Mouse (Mus musculus) E14TG2a.4 (cell line): ENCODE measurements at regions not wholly inside any gene's neighbourhood (a gene's known extent, or its start where the extent isn't known, plus 50 kb on each side); places are given as distances from the start of the nearest gene placed in this dataset.
"Not testable (repeated sequence)": the region's sequence is repeated elsewhere in the genome, so short reads cannot be mapped to it uniquely, and the experiment has no call there.

Source experiments
- H3K27me3 ChIP-seq: 2 replicates; pipeline ENCODE4 v1.6.1; 2014; ENCODE audit warnings: low read length, control low read depth; ENCODE audit not compliant: insufficient read depth
- H3K36me3 ChIP-seq: 2 replicates; pipeline ENCODE4 v1.6.1; 2014; ENCODE audit warnings: low read length, control low read depth; ENCODE audit not compliant: insufficient read depth
- H3K4me1 ChIP-seq: replicated peaks from 2 replicates; pipeline ENCODE4 v1.6.1; 2014; ENCODE audit warnings: low read depth, low read length, control low read depth
- H3K4me3 ChIP-seq: replicated peaks from 2 replicates; pipeline ENCODE4 v1.5.1; 2014; ENCODE audit warnings: mild to moderate bottlenecking, low read length
- H3K9me3 ChIP-seq: 2 replicates; pipeline ENCODE4 v1.6.1; 2014; ENCODE audit warnings: low read length, control low read depth
- CTCF ChIP-seq: conservative IDR thresholded peaks from 2 replicates; pipeline ENCODE4 v1.5.1; 2014; ENCODE audit warnings: low read length
- NANOG ChIP-seq: IDR thresholded peaks from 2 replicates; pipeline ENCODE4 v1.6.1; 2014; ENCODE audit warnings: borderline replicate concordance, low read length, mixed read lengths
- POU5F1 ChIP-seq: IDR thresholded peaks from 2 replicates; pipeline ENCODE4 v1.6.1; 2014; ENCODE audit warnings: low read length, borderline replicate concordance

GRCm38 (mm10) chr4:101366905-101367679 is 52.0 kb upstream of the Ak4 start:
- no peaks in the 10 kb centered on the region for H3K27me3 ChIP-seq
- no peak overlapping the region for H3K4me3 ChIP-seq
- H3K36me3 ChIP-seq = no peaks in the 10 kb centered on the region
- H3K9me3 ChIP-seq = no peaks in the 10 kb centered on the region
- TF ChIP-seq CTCF (peak; percentile 67), POU5F1 (no peak), NANOG (no peak)
- peaks cover 21% of the 10 kb centered on the region for H3K4me1 ChIP-seq

GRCm38 (mm10) chr4:101365299-101365698 is 53.8 kb upstream of the Ak4 start:
- TF ChIP-seq NANOG (no peak), CTCF (0 out of 2 replicates have a peak, but pooled peaks have one; percentile 1)
- no peaks in the 10 kb centered on the region for H3K27me3 ChIP-seq
- no peaks in the 10 kb centered on the region for H3K36me3 ChIP-seq
- no peak overlapping the region for H3K4me3 ChIP-seq
- no peaks in the 10 kb centered on the region for H3K9me3 ChIP-seq
- peaks cover 21% of the 10 kb centered on the region for H3K4me1 ChIP-seq

GRCm38 (mm10) chr4:101364716-101365115 is 54.4 kb upstream of the Ak4 start:
- H3K36me3 ChIP-seq = no peaks in the 10 kb centered on the region
- H3K4me1 ChIP-seq = peaks cover 21% of the 10 kb centered on the region
- H3K4me3 ChIP-seq = no peak overlapping the region
- no peaks in the 10 kb centered on the region for H3K9me3 ChIP-seq
- TF ChIP-seq CTCF = no peak
- no peaks in the 10 kb centered on the region for H3K27me3 ChIP-seq

GRCm38 (mm10) chr4:101363231-101363630 is 55.8 kb upstream of the Ak4 start:
- not testable (repeated sequence) for H3K27me3 ChIP-seq, H3K4me3 ChIP-seq, H3K36me3 ChIP-seq, H3K9me3 ChIP-seq
- peaks cover 28% of the 10 kb centered on the region for H3K4me1 ChIP-seq

- H3K9me3 ChIP-seq = no peaks in the 10 kb centered on the region
- no peak overlapping the region for H3K4me3 ChIP-seq
- peaks cover 36% of the 10 kb centered on the region for H3K4me1 ChIP-seq
- TF ChIP-seq CTCF = peak; percentile 24
- TF ChIP-seq NANOG = no peak
- H3K27me3 ChIP-seq = no peaks in the 10 kb centered on the region
- H3K36me3 ChIP-seq = no peaks in the 10 kb centered on the region
Observed at GRCm38 (mm10) chr4:101361779-101362178, 57.3 kb upstream of the Ak4 start.

GRCm38 (mm10) chr4:101360296-101360695 is 58.8 kb upstream of the Ak4 start:
- no peaks in the 10 kb centered on the region for H3K27me3 ChIP-seq
- H3K4me1 ChIP-seq = peaks cover 31% of the 10 kb centered on the region
- no peaks in the 10 kb centered on the region for H3K9me3 ChIP-seq
- no peak for TF ChIP-seq NANOG
- TF ChIP-seq CTCF = no peak
- TF ChIP-seq POU5F1 = no peak
- no peaks in the 10 kb centered on the region for H3K36me3 ChIP-seq
- no peak overlapping the region for H3K4me3 ChIP-seq

GRCm38 (mm10) chr4:101359119-101359518 is 60.0 kb upstream of the Ak4 start:
- Histone ChIP-seq H3K9me3 (no peaks in the 10 kb centered on the region), H3K4me3 (no peak overlapping the region), H3K36me3 (no peaks in the 10 kb centered on the region), H3K4me1 (peaks cover 42% of the 10 kb centered on the region), H3K27me3 (no peaks in the 10 kb centered on the region)
- no peak for TF ChIP-seq NANOG
- no peak for TF ChIP-seq CTCF
- TF ChIP-seq POU5F1 = no peak

GRCm38 (mm10) chr4:101358525-101358924 is 60.6 kb upstream of the Ak4 start:
- TF ChIP-seq CTCF (no peak), POU5F1 (no peak), NANOG (no peak)
- H3K4me1 ChIP-seq = peaks cover 48% of the 10 kb centered on the region

GRCm38 (mm10) chr4:101357923-101358322 is 61.2 kb upstream of the Ak4 start:
- no peaks in the 10 kb centered on the region for H3K9me3 ChIP-seq
- no peak for TF ChIP-seq NANOG
- TF ChIP-seq CTCF = no peak
- TF ChIP-seq POU5F1 = no peak
- H3K27me3 ChIP-seq = no peaks in the 10 kb centered on the region
- H3K36me3 ChIP-seq = 0 out of 2 replicates have a peak, but pooled peaks cover 3% of the 10 kb centered on the region
- peak overlapping the region; percentile 93 for H3K4me3 ChIP-seq
- H3K4me1 ChIP-seq = peaks cover 48% of the 10 kb centered on the region

More at GRCm38 (mm10) chr4:101358525-101358924, 60.6 kb upstream of the Ak4 start:
- Histone ChIP-seq H3K27me3 (no peaks in the 10 kb centered on the region), H3K9me3 (no peaks in the 10 kb centered on the region), H3K4me3 (no peak overlapping the region), H3K36me3 (no peaks in the 10 kb centered on the region)
